Mouse (Mus musculus) liver, adult 2 months (tissue): ENCODE measurements around the gene Borcs8. TPM values are rescaled to one million over a fixed set of nuclear protein-coding genes. Genes with fewer than 3 reads are reported as not detected.

Experiments used
- DNase-seq: peaks from one replicate; pipeline ENCODE4 v3.0.0-alpha.2; 2011; ENCODE audit warnings: low read depth, low spot score; ENCODE audit errors: extremely low read depth
- H3K27ac ChIP-seq: fragments of 200-500 bp; replicated peaks from 2 replicates; pipeline ENCODE4 v1.5.1; 2012; ENCODE audit warnings: low read depth, mild to moderate bottlenecking, control low read depth, inconsistent platforms, low read length; ENCODE audit not compliant: insufficient read depth
- H3K27me3 ChIP-seq: fragments of 200-500 bp; 2 replicates; pipeline ENCODE4 v1.6.1; 2012; ENCODE audit warnings: mild to moderate bottlenecking, moderate library complexity, low read length, inconsistent platforms; ENCODE audit not compliant: control insufficient read depth, insufficient read depth
- H3K36me3 ChIP-seq: fragments of 200-500 bp; 2 replicates; pipeline ENCODE4 v1.6.1; 2012; ENCODE audit warnings: low read length, inconsistent platforms; ENCODE audit not compliant: control insufficient read depth, insufficient read depth
- H3K4me1 ChIP-seq: fragments of 200-500 bp; 2 replicates; pipeline ENCODE4 v1.6.1; 2011; ENCODE audit warnings: low read length; ENCODE audit not compliant: control insufficient read depth, insufficient read depth
- H3K4me3 ChIP-seq: fragments of 200-500 bp; 2 replicates; pipeline ENCODE4 v1.5.1; 2011; ENCODE audit warnings: low read depth, mild to moderate bottlenecking, control low read depth, low read length, moderate library complexity; ENCODE audit not compliant: insufficient read depth
- H3K79me2 ChIP-seq: fragments of 200-500 bp; 2 replicates; pipeline ENCODE4 v1.6.1; 2012; ENCODE audit warnings: inconsistent platforms, mild to moderate bottlenecking, low read length, moderate library complexity; ENCODE audit not compliant: control insufficient read depth, insufficient read depth
- H3K9ac ChIP-seq: fragments of 200-500 bp; 2 replicates; pipeline ENCODE4 v1.6.1; 2012; ENCODE audit warnings: low read depth, mild to moderate bottlenecking, control low read depth, inconsistent platforms, low read length
- CTCF ChIP-seq: fragments of 200-500 bp; IDR thresholded peaks from 2 replicates; pipeline ENCODE4 v1.5.1; 2011; ENCODE audit warnings: low read depth, low read length, control low read depth
- POLR2A ChIP-seq: fragments of 200-500 bp; IDR thresholded peaks from 2 replicates; pipeline ENCODE4 v1.6.1; 2011; ENCODE audit warnings: low read length, control low read depth; ENCODE audit not compliant: insufficient read depth; ENCODE audit errors: extremely low read depth
- WGBS: fragments of 180-500 bp; shearing (Covaris S2); methylation state at CpG from one replicate; pipeline ENCODE4 v1.1.7; 2018; 5-methylcytosine and 5-hydroxymethylcytosine counted together
- polyA plus RNA-seq: library from polyadenylated mRNA; depleted of rRNA; stranded (reverse); fragments of >200 nt; gene quantifications from 2 replicates; pipeline ENCODE4 v1.2.3, GENCODE M21; 2012
- total RNA-seq: library from RNA; depleted of rRNA; stranded (reverse); fragments of >200 nt; gene quantifications from 2 replicates; pipeline ENCODE4 v1.2.3, GENCODE M21; 2014

Gene Borcs8
- total and polyA plus RNA-seq, 2 experiments = 20.7 to 53.4 TPM

DNA sequence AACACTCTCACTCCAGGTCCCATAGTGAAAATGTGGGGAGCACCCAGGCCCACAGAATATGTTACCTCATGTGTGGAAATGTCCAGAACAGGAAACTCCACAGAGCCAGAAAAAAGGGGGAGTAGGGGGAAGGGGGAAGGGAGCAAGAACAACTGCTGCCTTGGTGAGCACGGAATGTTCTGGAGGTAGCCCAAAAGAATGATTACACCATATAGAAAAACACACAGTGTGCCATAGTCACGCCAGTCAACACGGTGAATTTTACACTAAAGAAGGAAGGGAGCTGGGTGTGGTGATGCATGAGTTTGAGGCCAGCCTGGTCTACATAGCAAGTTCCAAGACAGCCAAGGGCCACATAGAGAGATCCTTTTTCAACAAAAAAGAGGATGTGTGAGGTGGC, 24.0 kb downstream of the Borcs8 start:
- WGBS = 83% methylated on average over 3 of the region's 3 CpGs
- Histone ChIP-seq H3K9ac (no peak overlapping the region), H3K79me2 (no peaks in the 10 kb centered on the region), H3K4me3 (no peak overlapping the region), H3K4me1 (peaks cover 1% of the 10 kb centered on the region; the same call in 1 of the 2 replicates), H3K27me3 (peaks cover 9% of the 10 kb centered on the region; the same call in 1 of the 2 replicates), H3K36me3 (no peaks in the 10 kb centered on the region), H3K27ac (no peak overlapping the region)
- no peak for TF ChIP-seq CTCF
- TF ChIP-seq POLR2A = no peak
- no peak for DNase-seq

DNA sequence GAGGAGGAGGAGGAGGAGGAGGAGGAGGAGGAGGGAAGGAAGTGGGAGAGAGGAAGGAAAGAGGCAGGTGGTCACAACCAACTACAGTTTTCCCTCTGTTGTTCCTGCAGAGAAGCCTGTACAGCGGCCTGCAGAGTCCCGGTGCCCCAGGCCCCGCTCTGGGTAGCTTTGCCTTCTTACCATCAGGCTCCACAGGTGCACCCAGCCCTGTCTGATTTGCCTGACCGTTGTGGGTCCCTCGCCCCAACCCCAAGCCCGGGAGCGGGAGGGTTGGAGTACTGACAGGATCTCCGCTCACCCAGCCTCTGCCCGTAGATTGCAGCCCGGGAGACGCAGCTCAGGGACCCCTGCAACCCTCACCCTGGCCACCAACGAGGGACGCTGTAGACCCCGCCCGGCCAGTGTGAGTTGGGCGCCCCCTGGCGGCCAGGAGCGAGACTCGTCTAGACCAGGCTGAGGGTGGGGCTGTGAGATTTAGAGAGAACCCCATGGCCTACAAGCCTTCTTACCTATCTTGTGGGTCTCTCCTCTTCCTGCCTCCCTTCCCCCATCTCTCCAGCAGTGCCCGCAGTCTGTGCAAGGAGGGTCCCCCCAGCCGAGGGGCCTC, 27.3 kb downstream of the Borcs8 start:
- TF ChIP-seq POLR2A (no peak), CTCF (peak; percentile 87)
- no peak for DNase-seq
- Histone ChIP-seq H3K9ac (0 out of 2 replicates have a peak overlapping the region, but pooled peaks have one; percentile 45), H3K4me1 (peaks cover 7% of the 10 kb centered on the region; the same call in 1 of the 2 replicates), H3K27ac (no peak overlapping the region), H3K79me2 (no peaks in the 10 kb centered on the region), H3K27me3 (peaks cover 9% of the 10 kb centered on the region; the same call in 1 of the 2 replicates), H3K4me3 (peak overlapping the region; percentile 18; the same call in 1 of the 2 replicates), H3K36me3 (no peaks in the 10 kb centered on the region)
- 3% methylated on average over 21 of the region's 21 CpGs for WGBS

DNA sequence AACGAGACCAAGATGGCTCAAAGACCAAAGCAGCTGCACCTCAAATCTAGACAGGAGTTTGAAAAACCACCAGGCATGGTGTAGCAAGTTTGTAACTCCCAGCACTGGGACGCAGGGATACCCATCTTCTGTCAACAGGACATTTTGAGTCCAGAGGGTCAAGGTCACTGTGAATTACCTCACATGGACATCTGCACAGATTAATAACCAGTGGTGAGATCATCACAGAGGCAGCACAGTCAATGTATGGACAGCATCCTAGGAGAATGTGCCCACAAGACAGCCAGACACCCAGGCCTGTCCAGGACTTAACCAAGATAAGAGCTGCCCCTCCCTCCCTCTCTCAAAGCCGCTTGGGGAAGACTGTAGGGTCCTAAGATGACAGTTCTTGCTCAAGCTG, 30.8 kb downstream of the Borcs8 start:
- peaks cover 9% of the 10 kb centered on the region; the same call in 1 of the 2 replicates for H3K27me3 ChIP-seq
- H3K79me2 ChIP-seq = peaks cover 3% of the 10 kb centered on the region; the same call in 1 of the 2 replicates
- DNase-seq = peak; percentile 42
- no peak for TF ChIP-seq CTCF
- TF ChIP-seq POLR2A = no peak
- no peak overlapping the region for H3K27ac ChIP-seq
- H3K4me1 ChIP-seq = peaks cover 12% of the 10 kb centered on the region; the same call in 1 of the 2 replicates
- no peak overlapping the region for H3K9ac ChIP-seq
- WGBS = 55% methylated on average over 3 of the region's 3 CpGs
- no peak overlapping the region for H3K4me3 ChIP-seq
- H3K36me3 ChIP-seq = no peaks in the 10 kb centered on the region

DNA sequence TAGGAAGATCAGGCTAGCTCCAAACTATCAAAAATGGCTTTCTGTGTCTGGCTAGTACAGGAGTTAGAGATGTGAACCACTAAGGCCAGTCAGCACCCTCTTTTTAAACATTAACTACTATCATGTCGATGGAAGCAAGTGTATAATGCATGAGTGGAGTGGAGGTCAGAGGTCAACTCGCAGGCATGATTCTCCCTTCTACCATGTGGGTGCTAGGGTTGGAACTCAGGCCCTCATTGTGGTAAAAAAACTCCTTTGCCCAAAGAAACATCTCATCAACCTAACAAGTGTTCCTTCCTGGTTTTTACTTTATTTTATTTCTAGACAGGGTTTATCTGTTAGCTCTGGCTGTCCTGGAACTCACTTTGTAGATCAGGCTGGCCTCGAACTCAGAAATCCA, 31.4 kb downstream of the Borcs8 start:
- Histone ChIP-seq H3K9ac (no peak overlapping the region), H3K4me3 (no peak overlapping the region), H3K27me3 (peaks cover 4% of the 10 kb centered on the region; the same call in 1 of the 2 replicates), H3K36me3 (no peaks in the 10 kb centered on the region), H3K27ac (no peak overlapping the region), H3K79me2 (peaks cover 3% of the 10 kb centered on the region; the same call in 1 of the 2 replicates), H3K4me1 (peaks cover 12% of the 10 kb centered on the region; the same call in 1 of the 2 replicates)
- 45% methylated on average over 3 of the region's 3 CpGs for WGBS
- TF ChIP-seq CTCF = no peak
- no peak for TF ChIP-seq POLR2A
- no peak for DNase-seq

DNA sequence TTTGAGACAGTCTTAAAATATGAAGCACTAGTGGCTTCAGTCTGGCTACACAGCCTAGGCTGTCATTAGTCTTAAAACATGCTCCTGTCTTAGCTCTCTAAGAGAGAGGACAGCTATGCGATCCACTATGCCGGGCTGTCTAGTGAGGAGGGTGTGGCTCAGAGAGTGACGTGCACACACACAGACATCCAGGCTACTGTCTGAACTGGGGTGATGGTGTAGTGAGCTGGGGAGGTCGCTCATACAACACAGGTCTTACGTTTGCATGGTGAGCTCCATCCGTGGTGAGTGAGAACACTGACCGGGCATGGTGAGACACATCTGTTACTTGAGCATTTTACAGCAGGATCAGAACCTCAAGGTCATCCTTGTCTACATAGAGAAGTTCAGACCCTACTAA, 31.9 kb downstream of the Borcs8 start:
- TF ChIP-seq POLR2A (no peak), CTCF (no peak)
- no peak overlapping the region for H3K9ac ChIP-seq
- H3K79me2 ChIP-seq = peaks cover 3% of the 10 kb centered on the region; the same call in 1 of the 2 replicates
- no peak overlapping the region for H3K27ac ChIP-seq
- WGBS = 80% methylated on average over 7 of the region's 7 CpGs
- H3K27me3 ChIP-seq = no peaks in the 10 kb centered on the region
- no peaks in the 10 kb centered on the region for H3K36me3 ChIP-seq
- no peak overlapping the region for H3K4me3 ChIP-seq
- DNase-seq = no peak
- H3K4me1 ChIP-seq = peaks cover 12% of the 10 kb centered on the region; the same call in 1 of the 2 replicates

DNA sequence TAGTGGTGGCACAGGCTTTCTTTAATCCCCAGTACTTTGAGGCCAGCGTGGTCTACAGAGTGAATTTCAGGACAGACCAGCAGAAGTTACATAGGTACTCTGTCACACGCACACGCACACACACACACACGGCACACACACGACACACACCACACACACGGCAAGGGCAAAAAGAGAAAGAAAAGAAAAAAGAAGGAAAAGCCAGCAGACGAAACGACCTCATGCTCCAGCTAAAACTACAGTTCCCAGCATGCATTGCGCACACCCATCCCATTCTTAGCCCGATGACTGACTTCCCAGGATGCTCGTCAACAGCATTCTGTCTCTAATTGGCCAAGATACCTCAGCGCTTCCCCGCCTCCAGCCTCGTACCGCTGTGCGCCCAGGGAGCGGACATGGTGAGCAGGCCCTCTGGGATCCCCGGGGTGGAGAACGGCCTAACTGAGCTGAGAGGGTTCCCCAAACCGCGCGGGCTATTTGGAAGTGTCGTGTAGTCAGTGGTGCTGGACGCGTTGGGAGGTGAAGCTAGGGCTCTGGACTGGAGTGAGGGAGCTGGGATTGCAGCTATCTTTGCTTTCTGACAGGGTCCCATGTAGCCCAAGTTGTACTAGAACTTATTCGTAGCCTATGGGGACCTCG, 32.9 kb downstream of the Borcs8 start, which contains the start of gene Tmem161a:
Tmem161a (plus strand) TSS at position 314 of the 639 bp plus-strand sequence.
- DNase-seq = peak; percentile 95
- peaks cover 10% of the 10 kb centered on the region; the same call in 1 of the 2 replicates for H3K4me1 ChIP-seq
- WGBS = 2% methylated on average over 27 of the region's 27 CpGs
- H3K27me3 ChIP-seq = no peaks in the 10 kb centered on the region
- peaks cover 8% of the 10 kb centered on the region; the same call in 1 of the 2 replicates for H3K79me2 ChIP-seq
- TF ChIP-seq POLR2A (peak; percentile 86), CTCF (no peak)
- H3K9ac ChIP-seq = peak within 1 kb of the TSS; percentile 92
- H3K4me3 ChIP-seq = peak within 1 kb of the TSS; percentile 80
- H3K36me3 ChIP-seq = no peaks in the 10 kb centered on the region
- H3K27ac ChIP-seq = peak within 1 kb of the TSS; percentile 72
